Mouse (Mus musculus) heart, embryonic 12.5 days (tissue): ENCODE data around the gene A530016L24Rik. TPM values are rescaled to one million over a fixed set of nuclear protein-coding genes. Genes with fewer than 3 reads are reported as not detected.

Source experiments
- polyA plus RNA-seq: library from polyadenylated mRNA; unstranded; fragments of >200 nt; fragmentation: Nextera tagmentation; extraction: Ambion mirVana; gene quantifications from 2 replicates; pipeline ENCODE4 v1.2.1, GENCODE M21; 2016

The A530016L24Rik gene
- polyA plus RNA-seq, 1 experiment from 2014 or later, result 6.7 TPM

Other genes with a start within 250 kb of the A530016L24Rik start
- gene Tmem179, start 27.3 kb downstream of the A530016L24Rik start, polyA plus RNA-seq, result 0.68 and 0.88 TPM in 2 replicates
- 2.2 and 3.5 TPM in 2 replicates for gene Inf2, start 99.3 kb downstream of the A530016L24Rik start, polyA plus RNA-seq
- 81.7 and 86.4 TPM in 2 replicates for gene Adssl1, start 130.6 kb downstream of the A530016L24Rik start, polyA plus RNA-seq
- gene Siva1, start 155.2 kb downstream of the A530016L24Rik start, polyA plus RNA-seq, result 99.4 and 116 TPM in 2 replicates
- 180 and 184 TPM in 2 replicates for gene Akt1, start 185.4 kb downstream of the A530016L24Rik start, polyA plus RNA-seq
- gene Zbtb42, start 189.4 kb downstream of the A530016L24Rik start, polyA plus RNA-seq, result 4.7 and 6.4 TPM in 2 replicates
- 7.0 and 7.3 TPM in 2 replicates for gene Cep170b, start 231.0 kb downstream of the A530016L24Rik start, polyA plus RNA-seq